Mouse (Mus musculus) stomach, postnatal 0 days (tissue): ENCODE measurements around the gene Ankrd6.

ENCODE experiments used
- CTCF ChIP-seq: IDR thresholded peaks from 2 replicates; pipeline ENCODE4 v1.5.1; 2016; ENCODE audit warnings: antibody characterized with exemption, low read depth, mild to moderate bottlenecking, moderate library complexity
- EP300 ChIP-seq: optimal IDR thresholded peaks from 2 replicates; pipeline ENCODE3; 2016; ENCODE audit warnings: antibody characterized with exemption

DNA sequence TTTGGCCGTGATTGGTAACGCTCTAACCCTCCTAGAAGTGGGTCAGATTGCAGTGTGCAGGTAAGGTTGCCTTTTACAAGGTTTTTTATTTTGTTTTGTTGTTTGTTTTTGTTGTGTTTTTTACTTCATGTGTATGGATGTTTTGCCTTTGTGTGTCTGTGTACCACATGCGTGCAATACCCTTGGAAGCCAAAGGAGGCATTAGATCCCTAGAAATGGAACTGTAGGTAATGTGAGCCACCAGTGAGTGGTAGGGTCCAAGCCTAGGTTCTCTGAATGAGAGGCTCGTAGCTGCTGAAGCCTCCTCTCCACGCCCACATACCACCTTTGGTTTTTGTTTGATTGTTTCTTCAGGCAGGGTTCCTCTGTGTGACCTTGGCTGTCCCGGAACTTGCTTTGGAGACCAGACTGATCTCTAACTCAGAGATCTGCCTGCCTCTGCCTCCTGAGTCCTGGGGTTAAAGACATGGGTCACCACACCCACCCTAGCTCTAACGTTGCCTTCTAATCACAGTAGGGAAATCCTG lies 180.3 kb downstream of the Ankrd6 start:
- TF ChIP-seq CTCF (peak; percentile 62), EP300 (no peak)
